Mouse (Mus musculus) layer of hippocampus, adult 6 months (tissue): ENCODE results near the gene Spata3. TPM values are rescaled to one million over a fixed set of nuclear protein-coding genes. Genes with fewer than 3 reads are reported as not detected.

Source experiments
- long read RNA-seq, 2 experiments: library from polyadenylated mRNA; unstranded; transcript quantifications; one replicate each; pipeline ENCODE4 v2.0.0; 2019 to 2020
- polyA plus RNA-seq: library from polyadenylated mRNA; unstranded; fragments of <200 nt; fragmentation: Nextera tagmentation; gene quantifications from 2 replicates; pipeline ENCODE4 v1.2.3, GENCODE M21; 2021

Gene Spata3
- polyA plus RNA-seq, result 1.9 and 2.6 TPM in 2 replicates
- long read RNA-seq, experiment 1, partial matches to known transcripts, result 0 of 2 reads
- long read RNA-seq, experiment 1, other reads (novel, unspliced or antisense), result 2 of 2 reads
- long read RNA-seq, experiment 2, partial matches to known transcripts, result 0 of 3 reads
- long read RNA-seq, experiment 2, other reads (novel, unspliced or antisense), result 3 of 3 reads

GRCm38 (mm10) chr1:86016516-86016915 lies at the start of gene Spata3:
Spata3 (plus strand) TSS chr1:86016816.

GRCm38 (mm10) chr1:86045848-86046805 lies 29.5 kb downstream of the Spata3 start, which contains the start of gene 2810459M11Rik:
2810459M11Rik (plus strand) TSS chr1:86045863.

GRCm38 (mm10) chr1:86064271-86064991 lies 47.8 kb downstream of the Spata3 start, which contains the start of gene Psmd1:
Psmd1 (plus strand) TSS chr1:86064387.

Other genes with a start within 250 kb of the Spata3 start
- 0.20 and 0.44 TPM in 2 replicates for gene A630001G21Rik, start 238.2 kb upstream of the Spata3 start, polyA plus RNA-seq
- gene Cab39, start 223.4 kb upstream of the Spata3 start, polyA plus RNA-seq, result 16.5 and 16.9 TPM in 2 replicates
- gene Itm2c, start 122.5 kb upstream of the Spata3 start, polyA plus RNA-seq, result 590 and 674 TPM in 2 replicates
- gene 4933407L21Rik, start 88.3 kb upstream of the Spata3 start, polyA plus RNA-seq, result 4.4 and 5.0 TPM in 2 replicates
- gene Gpr55, start 55.8 kb upstream of the Spata3 start, polyA plus RNA-seq, result 0.05 and 0.10 TPM in 2 replicates
- 5.7 and 7.9 TPM in 2 replicates for gene 2810459M11Rik, start 29.0 kb downstream of the Spata3 start, polyA plus RNA-seq
- 97.0 and 101 TPM in 2 replicates for gene Psmd1, start 47.6 kb downstream of the Spata3 start, polyA plus RNA-seq
- 0.06 TPM in 1 of 2 replicates, not detected in the other for gene Htr2b, start 95.2 kb downstream of the Spata3 start, polyA plus RNA-seq
- gene Gm21972, start 116.8 kb downstream of the Spata3 start, polyA plus RNA-seq, result 0.35 and 0.90 TPM in 2 replicates
- gene Armc9, start 138.0 kb downstream of the Spata3 start, polyA plus RNA-seq, result 26.2 and 29.2 TPM in 2 replicates